Mouse (Mus musculus) megakaryocyte, embryonic 14.5 days (primary cell): ENCODE data around the gene Fam78a. TPM values are rescaled to one million over a fixed set of nuclear protein-coding genes. Genes with fewer than 3 reads are reported as not detected.
A peak's percentile ranks its signal among the peaks of the same experiment; 100 is the strongest.

Experiments used
- H3K27me3 ChIP-seq: replicated peaks from 2 replicates; pipeline ENCODE3; 2012; ENCODE audit warnings: inconsistent platforms
- H3K36me3 ChIP-seq: replicated peaks from 2 replicates; pipeline ENCODE3; 2012; ENCODE audit warnings: low read length, inconsistent platforms, mixed read lengths
- H3K4me1 ChIP-seq: 2 replicates; pipeline ENCODE4 v1.6.1; 2012; ENCODE audit warnings: inconsistent platforms
- H3K4me3 ChIP-seq: replicated peaks from 2 replicates; pipeline ENCODE3; 2012; ENCODE audit warnings: moderate library complexity, mild to moderate bottlenecking, inconsistent platforms
- H3K9me3 ChIP-seq: 2 replicates; pipeline ENCODE4 v1.6.1; 2012; ENCODE audit warnings: inconsistent platforms
- FLI1 ChIP-seq: IDR thresholded peaks from 2 replicates; pipeline ENCODE4 v1.6.1; 2012; ENCODE audit warnings: low read length, inconsistent platforms, mixed read lengths
- GATA1 ChIP-seq: IDR thresholded peaks from 3 replicates; pipeline ENCODE4 v1.6.1; 2012; ENCODE audit warnings: mixed read lengths, low read length, inconsistent platforms, borderline replicate concordance
- polyA plus RNA-seq: library from polyadenylated mRNA; stranded (reverse); fragments of >175 nt; gene quantifications from 2 replicates; pipeline ENCODE4 v1.2.3, GENCODE M21; 2012; ENCODE audit warnings: low replicate concordance; ENCODE audit not compliant: insufficient read depth

The Fam78a gene
- polyA plus RNA-seq, 1 experiment, result 43.5 TPM

- peaks cover 57% of the 10 kb centered on the region for H3K4me1 ChIP-seq
Observed at GRCm38 (mm10) chr2:32121785-32122184, 37.1 kb upstream of the Fam78a start.

GRCm38 (mm10) chr2:32121150-32121549, 36.5 kb upstream of the Fam78a start:
- TF ChIP-seq FLI1, result no peak
- TF ChIP-seq GATA1, result no peak
- Histone ChIP-seq H3K36me3 (peaks cover 3% of the 10 kb centered on the region), H3K9me3 (peaks cover 6% of the 10 kb centered on the region; the same call in 1 of the 2 replicates), H3K27me3 (no peaks in the 10 kb centered on the region), H3K4me1 (peaks cover 59% of the 10 kb centered on the region), H3K4me3 (peak overlapping the region; percentile 81)

More at GRCm38 (mm10) chr2:32121785-32122184, 37.1 kb upstream of the Fam78a start:
- TF ChIP-seq GATA1 (no peak), FLI1 (no peak)
- H3K4me3 ChIP-seq, result no peak overlapping the region
- H3K36me3 ChIP-seq, result no peaks in the 10 kb centered on the region
- no peaks in the 10 kb centered on the region for H3K27me3 ChIP-seq
- H3K9me3 ChIP-seq, result 0 out of 2 replicates have a peak, but pooled peaks cover 3% of the 10 kb centered on the region

GRCm38 (mm10) chr2:32119802-32120750, 35.4 kb upstream of the Fam78a start:
- peaks cover 59% of the 10 kb centered on the region for H3K4me1 ChIP-seq
- peak overlapping the region; percentile 75 for H3K4me3 ChIP-seq
- no peaks in the 10 kb centered on the region for H3K27me3 ChIP-seq
- H3K36me3 ChIP-seq, result peaks cover 8% of the 10 kb centered on the region
- no peak for TF ChIP-seq GATA1
- TF ChIP-seq FLI1, result no peak
- H3K9me3 ChIP-seq, result peaks cover 6% of the 10 kb centered on the region; the same call in 1 of the 2 replicates

GRCm38 (mm10) chr2:32115851-32116268, 31.2 kb upstream of the Fam78a start:
- peaks cover 1% of the 10 kb centered on the region for H3K27me3 ChIP-seq
- peaks cover 6% of the 10 kb centered on the region; the same call in 1 of the 2 replicates for H3K9me3 ChIP-seq
- peaks cover 13% of the 10 kb centered on the region for H3K36me3 ChIP-seq
- peak overlapping the region; percentile 48 for H3K4me3 ChIP-seq
- TF ChIP-seq FLI1 (no peak), GATA1 (no peak)
- peaks cover 62% of the 10 kb centered on the region for H3K4me1 ChIP-seq

GRCm38 (mm10) chr2:32112548-32112947, 27.9 kb upstream of the Fam78a start:
- H3K27me3 ChIP-seq, result peaks cover 9% of the 10 kb centered on the region
- peak overlapping the region; percentile 33 for H3K4me3 ChIP-seq
- H3K9me3 ChIP-seq, result peaks cover 11% of the 10 kb centered on the region
- peaks cover 40% of the 10 kb centered on the region for H3K36me3 ChIP-seq
- H3K4me1 ChIP-seq, result peaks cover 63% of the 10 kb centered on the region
- TF ChIP-seq FLI1 (no peak), GATA1 (no peak)

GRCm38 (mm10) chr2:32111268-32111667, 26.6 kb upstream of the Fam78a start:
- peaks cover 13% of the 10 kb centered on the region for H3K27me3 ChIP-seq
- H3K4me3 ChIP-seq, result no peak overlapping the region
- TF ChIP-seq FLI1 (no peak), GATA1 (no peak)
- peaks cover 48% of the 10 kb centered on the region for H3K36me3 ChIP-seq
- H3K9me3 ChIP-seq, result peaks cover 7% of the 10 kb centered on the region
- H3K4me1 ChIP-seq, result peaks cover 69% of the 10 kb centered on the region

GRCm38 (mm10) chr2:32105930-32106329, 21.3 kb upstream of the Fam78a start:
- Histone ChIP-seq H3K36me3 (peaks cover 56% of the 10 kb centered on the region), H3K9me3 (peaks cover 10% of the 10 kb centered on the region), H3K4me3 (no peak overlapping the region), H3K27me3 (peaks cover 20% of the 10 kb centered on the region), H3K4me1 (peaks cover 68% of the 10 kb centered on the region)
- TF ChIP-seq FLI1 (no peak), GATA1 (no peak)

GRCm38 (mm10) chr2:32105117-32105913, 20.7 kb upstream of the Fam78a start:
- Histone ChIP-seq H3K27me3 (peaks cover 20% of the 10 kb centered on the region), H3K36me3 (peaks cover 56% of the 10 kb centered on the region), H3K9me3 (peaks cover 16% of the 10 kb centered on the region), H3K4me1 (peaks cover 66% of the 10 kb centered on the region), H3K4me3 (no peak overlapping the region)
- no peak for TF ChIP-seq FLI1
- TF ChIP-seq GATA1, result no peak

GRCm38 (mm10) chr2:32104122-32104521, 19.5 kb upstream of the Fam78a start:
- peaks cover 21% of the 10 kb centered on the region for H3K9me3 ChIP-seq
- no peak overlapping the region for H3K4me3 ChIP-seq
- H3K4me1 ChIP-seq, result peaks cover 63% of the 10 kb centered on the region
- H3K27me3 ChIP-seq, result peaks cover 14% of the 10 kb centered on the region
- TF ChIP-seq FLI1, result no peak
- no peak for TF ChIP-seq GATA1
- peaks cover 57% of the 10 kb centered on the region for H3K36me3 ChIP-seq
